Mouse (Mus musculus): ENCODE measurements around the gene Themis. TPM values are rescaled to one million over a fixed set of nuclear protein-coding genes. Genes with fewer than 3 reads are reported as not detected.

Gene Themis
- polyA plus RNA-seq, 1 experiment = 0.01 TPM

GRCm38 (mm10) chr10:28753321-28753720 is 85.2 kb downstream of the Themis start:
- Histone ChIP-seq H3K27me3 (ENCODE audit: control insufficient read depth, insufficient read depth, insufficient read length) (no peaks in the 10 kb centered on the region), H3ac (ENCODE audit: control insufficient read depth, insufficient read length) (no peak overlapping the region), H3K79me2 (ENCODE audit: control insufficient read depth, insufficient read depth) (no peaks in the 10 kb centered on the region), H3K4me2 (ENCODE audit: low read depth) (no peak overlapping the region), H3K36me3 (ENCODE audit: control insufficient read depth, insufficient read depth) (no peaks in the 10 kb centered on the region), H3K4me3 (no peak overlapping the region)
- TF ChIP-seq REST (IDR thresholded peaks at IDR 0.05; ENCODE audit: insufficient read depth, insufficient read length) (no peak), POLR2AphosphoS2 (IDR thresholded peaks at IDR 0.05; ENCODE audit: insufficient read length, low read depth) (no peak), TCF12 (IDR thresholded peaks at IDR 0.05; ENCODE audit: insufficient read depth, poor library complexity, severe bottlenecking) (no peak), TCF3 (IDR thresholded peaks at IDR 0.05; ENCODE audit: insufficient read length, low read depth) (no peak), CEBPB (IDR thresholded peaks at IDR 0.05; ENCODE audit: insufficient read depth, poor library complexity, severe bottlenecking) (no peak), MYOD1 (IDR thresholded peaks at IDR 0.05; ENCODE audit: control insufficient read depth in 1 of 3, insufficient read length in 2 of 3, low read depth in 2 of 3) (no peak), SRF (IDR thresholded peaks at IDR 0.05; ENCODE audit: control insufficient read depth, insufficient read length, low read depth) (no peak), MAX (IDR thresholded peaks at IDR 0.05; ENCODE audit: low read depth) (no peak), USF1 (IDR thresholded peaks at IDR 0.05; ENCODE audit: low read depth) (no peak), E2F4 (IDR thresholded peaks at IDR 0.05; ENCODE audit: insufficient read depth) (no peak), MYOG (IDR thresholded peaks at IDR 0.05; ENCODE audit: control insufficient read depth in 1 of 3, insufficient read depth in 1 of 3, insufficient read length in 2 of 3, low read depth in 2 of 3) (no peak), POLR2A (IDR thresholded peaks at IDR 0.05; ENCODE audit: insufficient read length, low read depth) (no peak)

- Histone ChIP-seq H3K4me2 (ENCODE audit: low read depth) (no peak overlapping the region), H3K4me3 (no peak overlapping the region)
- TF ChIP-seq REST (IDR thresholded peaks at IDR 0.05; ENCODE audit: insufficient read depth, insufficient read length) (no peak), MYOG (IDR thresholded peaks at IDR 0.05; ENCODE audit: control insufficient read depth in 1 of 3, insufficient read depth in 1 of 3, insufficient read length in 2 of 3, low read depth in 2 of 3) (no peak), CEBPB (IDR thresholded peaks at IDR 0.05; ENCODE audit: insufficient read depth, poor library complexity, severe bottlenecking) (no peak), POLR2A (IDR thresholded peaks at IDR 0.05; ENCODE audit: insufficient read length, low read depth) (no peak)
Observed at GRCm38 (mm10) chr10:28754927-28755326, 86.8 kb downstream of the Themis start.

GRCm38 (mm10) chr10:28776777-28777402 is 108.7 kb downstream of the Themis start:
- H3K79me2 ChIP-seq (ENCODE audit: control insufficient read depth, insufficient read depth) = no peaks in the 10 kb centered on the region
- H3K4me2 ChIP-seq (ENCODE audit: low read depth) = no peak overlapping the region
- H3K36me3 ChIP-seq (ENCODE audit: control insufficient read depth, insufficient read depth) = no peaks in the 10 kb centered on the region
- no peak overlapping the region for H3K4me3 ChIP-seq
- TF ChIP-seq MYOD1 (IDR thresholded peaks at IDR 0.05; ENCODE audit: control insufficient read depth in 1 of 3, insufficient read length in 2 of 3, low read depth in 2 of 3) (no peak), TCF12 (IDR thresholded peaks at IDR 0.05; ENCODE audit: insufficient read depth, poor library complexity, severe bottlenecking) (no peak), MYOG (IDR thresholded peaks at IDR 0.05; ENCODE audit: control insufficient read depth in 1 of 3, insufficient read depth in 1 of 3, insufficient read length in 2 of 3, low read depth in 2 of 3) (no peak), E2F4 (IDR thresholded peaks at IDR 0.05; ENCODE audit: insufficient read depth) (no peak), POLR2A (IDR thresholded peaks at IDR 0.05; ENCODE audit: insufficient read length, low read depth) (no peak)
- H3K27me3 ChIP-seq (ENCODE audit: control insufficient read depth, insufficient read depth, insufficient read length) = no peaks in the 10 kb centered on the region
- H3ac ChIP-seq (ENCODE audit: control insufficient read depth, insufficient read length) = no peak overlapping the region

More at GRCm38 (mm10) chr10:28754927-28755326, 86.8 kb downstream of the Themis start:
- no peaks in the 10 kb centered on the region for H3K79me2 ChIP-seq (ENCODE audit: control insufficient read depth, insufficient read depth)
- H3ac ChIP-seq (ENCODE audit: control insufficient read depth, insufficient read length) = no peak overlapping the region
- H3K36me3 ChIP-seq (ENCODE audit: control insufficient read depth, insufficient read depth) = no peaks in the 10 kb centered on the region
- H3K27me3 ChIP-seq (ENCODE audit: control insufficient read depth, insufficient read depth, insufficient read length) = no peaks in the 10 kb centered on the region

- Histone ChIP-seq H3K4me3 (no peak overlapping the region), H3ac (ENCODE audit: control insufficient read depth, insufficient read length) (no peak overlapping the region), H3K36me3 (ENCODE audit: control insufficient read depth, insufficient read depth) (no peaks in the 10 kb centered on the region), H3K4me2 (ENCODE audit: low read depth) (no peak overlapping the region), H3K27me3 (ENCODE audit: control insufficient read depth, insufficient read depth, insufficient read length) (no peaks in the 10 kb centered on the region), H3K79me2 (ENCODE audit: control insufficient read depth, insufficient read depth) (no peaks in the 10 kb centered on the region)
- TF ChIP-seq SRF (IDR thresholded peaks at IDR 0.05; ENCODE audit: control insufficient read depth, insufficient read length, low read depth) (no peak), E2F4 (IDR thresholded peaks at IDR 0.05; ENCODE audit: insufficient read depth) (no peak), MYOD1 (IDR thresholded peaks at IDR 0.05; ENCODE audit: control insufficient read depth in 1 of 3, insufficient read length in 2 of 3, low read depth in 2 of 3) (no peak), POLR2A (IDR thresholded peaks at IDR 0.05; ENCODE audit: insufficient read length, low read depth) (no peak), REST (IDR thresholded peaks at IDR 0.05; ENCODE audit: insufficient read depth, insufficient read length) (no peak), TCF3 (IDR thresholded peaks at IDR 0.05; ENCODE audit: insufficient read length, low read depth) (no peak), MAX (IDR thresholded peaks at IDR 0.05; ENCODE audit: low read depth) (no peak), MYOG (IDR thresholded peaks at IDR 0.05; ENCODE audit: control insufficient read depth in 1 of 3, insufficient read depth in 1 of 3, insufficient read length in 2 of 3, low read depth in 2 of 3) (no peak), POLR2AphosphoS2 (IDR thresholded peaks at IDR 0.05; ENCODE audit: insufficient read length, low read depth) (no peak), CEBPB (IDR thresholded peaks at IDR 0.05; ENCODE audit: insufficient read depth, poor library complexity, severe bottlenecking) (no peak), USF1 (IDR thresholded peaks at IDR 0.05; ENCODE audit: low read depth) (no peak), TCF12 (IDR thresholded peaks at IDR 0.05; ENCODE audit: insufficient read depth, poor library complexity, severe bottlenecking) (no peak)
Observed at GRCm38 (mm10) chr10:28799469-28799868, 131.3 kb downstream of the Themis start.

- Histone ChIP-seq H3K27me3 (ENCODE audit: control insufficient read depth, insufficient read depth, insufficient read length) (no peaks in the 10 kb centered on the region), H3K4me2 (ENCODE audit: low read depth) (no peak overlapping the region), H3K79me2 (ENCODE audit: control insufficient read depth, insufficient read depth) (no peaks in the 10 kb centered on the region)
Observed at GRCm38 (mm10) chr10:28805160-28805559, 137.0 kb downstream of the Themis start.

More at GRCm38 (mm10) chr10:28805160-28805559, 137.0 kb downstream of the Themis start:
- no peak overlapping the region for H3ac ChIP-seq (ENCODE audit: control insufficient read depth, insufficient read length)
- no peaks in the 10 kb centered on the region for H3K36me3 ChIP-seq (ENCODE audit: control insufficient read depth, insufficient read depth)
- no peak for TF ChIP-seq MYOG (IDR thresholded peaks at IDR 0.05; ENCODE audit: control insufficient read depth in 1 of 3, insufficient read depth in 1 of 3, insufficient read length in 2 of 3, low read depth in 2 of 3)
- no peak for TF ChIP-seq USF1 (IDR thresholded peaks at IDR 0.05; ENCODE audit: low read depth)
- TF ChIP-seq MAX (IDR thresholded peaks at IDR 0.05; ENCODE audit: low read depth) = no peak
- no peak for TF ChIP-seq CEBPB (IDR thresholded peaks at IDR 0.05; ENCODE audit: insufficient read depth, poor library complexity, severe bottlenecking)
- no peak for TF ChIP-seq MYOD1 (IDR thresholded peaks at IDR 0.05; ENCODE audit: control insufficient read depth in 1 of 3, insufficient read length in 2 of 3, low read depth in 2 of 3)
- no peak for TF ChIP-seq POLR2AphosphoS2 (IDR thresholded peaks at IDR 0.05; ENCODE audit: insufficient read length, low read depth)
- TF ChIP-seq TCF12 (IDR thresholded peaks at IDR 0.05; ENCODE audit: insufficient read depth, poor library complexity, severe bottlenecking) = no peak
- no peak for TF ChIP-seq POLR2A (IDR thresholded peaks at IDR 0.05; ENCODE audit: insufficient read length, low read depth)
- no peak for TF ChIP-seq E2F4 (IDR thresholded peaks at IDR 0.05; ENCODE audit: insufficient read depth)
- no peak for TF ChIP-seq REST (IDR thresholded peaks at IDR 0.05; ENCODE audit: insufficient read depth, insufficient read length)
- TF ChIP-seq TCF3 (IDR thresholded peaks at IDR 0.05; ENCODE audit: insufficient read length, low read depth) = no peak
- no peak for TF ChIP-seq SRF (IDR thresholded peaks at IDR 0.05; ENCODE audit: control insufficient read depth, insufficient read length, low read depth)
- no peak overlapping the region for H3K4me3 ChIP-seq

Measured in myocyte (in vitro differentiated cells).